Mouse (Mus musculus): Measurements from ENCODE around the gene 1110025L11Rik. TPM values are rescaled to one million over a fixed set of nuclear protein-coding genes. Genes with fewer than 3 reads are reported as not detected.

Gene 1110025L11Rik
- total RNA-seq (2023): not detected

GRCm38 (mm10) chr16:89063902-89064301 is at the start of gene 1110025L11Rik:
1110025L11Rik (minus strand) TSS chr16:89064002.

GRCm38 (mm10) chr16:89047783-89048182 is 16.0 kb downstream of the 1110025L11Rik start, which contains the start of gene Krtap6-5:
Krtap6-5 (minus strand) TSS chr16:89047883.

DNA sequence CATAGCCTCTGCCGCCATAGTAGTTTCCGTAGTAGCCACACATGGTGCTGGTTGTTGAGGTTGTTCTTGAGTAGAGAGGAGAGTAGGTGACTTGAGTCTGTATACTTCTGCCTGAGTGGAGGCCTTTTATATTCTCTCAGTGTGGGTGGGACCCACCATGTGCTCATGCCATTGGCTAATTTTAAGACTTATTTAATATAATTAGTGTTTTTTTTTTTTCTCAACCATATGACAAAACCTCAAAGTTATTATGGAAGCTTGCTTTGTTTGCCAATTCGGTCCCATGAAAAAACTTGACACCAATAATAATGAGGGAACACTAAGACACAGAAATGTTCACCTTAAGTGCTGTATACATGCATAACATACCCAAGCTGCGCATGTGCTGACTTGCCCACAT is 22.4 kb downstream of the 1110025L11Rik start, which contains the start of gene Gm10228:
Gm10228 (minus strand) TSS at position 101 of the 400 bp plus-strand sequence.

DNA sequence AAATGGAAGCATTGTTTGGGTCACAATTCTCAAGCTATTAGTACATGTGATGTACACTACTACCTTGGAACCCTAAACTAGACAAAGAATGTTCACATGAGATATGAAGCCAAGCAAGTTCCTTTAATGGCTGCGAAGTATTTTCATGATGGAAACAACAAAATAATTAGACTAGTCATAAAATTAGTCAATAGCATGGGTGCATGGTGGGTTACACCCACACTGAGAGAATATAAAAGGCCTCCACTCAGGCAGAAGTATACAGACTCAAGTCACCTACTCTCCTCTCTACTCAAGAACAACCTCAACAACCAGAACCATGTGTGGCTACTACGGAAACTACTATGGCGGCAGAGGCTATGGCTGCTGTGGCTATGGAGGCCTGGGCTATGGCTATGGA is 32.4 kb downstream of the 1110025L11Rik start, which contains the start of gene Krtap6-1:
Krtap6-1 (plus strand) TSS at position 301 of the 400 bp plus-strand sequence.

GRCm38 (mm10) chr16:89014984-89015383 is 48.8 kb downstream of the 1110025L11Rik start, which contains the start of gene Gm10229:
Gm10229 (plus strand) TSS chr16:89015284.

Other genes with a start within 250 kb of the 1110025L11Rik start
- gene Krtap15, start 243.8 kb downstream of the 1110025L11Rik start, total RNA-seq (2023): not detected
- gene Krtap14, start 237.9 kb downstream of the 1110025L11Rik start, total RNA-seq (2023): not detected
- not detected for gene Krtap19-1, start 194.6 kb downstream of the 1110025L11Rik start, total RNA-seq (2023)
- gene Krtap19-2, start 189.7 kb downstream of the 1110025L11Rik start, total RNA-seq (2023): not detected
- not detected for gene Krtap19-3, start 186.0 kb downstream of the 1110025L11Rik start, total RNA-seq (2023)
- gene Krtap19-4, start 178.9 kb downstream of the 1110025L11Rik start, total RNA-seq (2023): not detected
- not detected for gene Krtap19-5, start 167.5 kb downstream of the 1110025L11Rik start, total RNA-seq (2023)
- gene Krtap19-9b, start 131.7 kb downstream of the 1110025L11Rik start, total RNA-seq (2023): not detected
- not detected for gene Krtap16-3, start 101.1 kb downstream of the 1110025L11Rik start, total RNA-seq (2023)
- not detected for gene Krtap22-2, start 53.2 kb downstream of the 1110025L11Rik start, total RNA-seq (2023)
- gene Gm10229, start 48.7 kb downstream of the 1110025L11Rik start, total RNA-seq (2023): not detected
- gene Krtap6-1, start 32.3 kb downstream of the 1110025L11Rik start, total RNA-seq (2023): not detected
- not detected for gene Gm10228, start 22.5 kb downstream of the 1110025L11Rik start, total RNA-seq (2023)
- gene Krtap6-5, start 16.1 kb downstream of the 1110025L11Rik start, total RNA-seq (2023): not detected
- gene Krtap6-3, start 20.0 kb upstream of the 1110025L11Rik start, total RNA-seq (2023): not detected
- not detected for gene Gm6358, start 76.8 kb upstream of the 1110025L11Rik start, total RNA-seq (2023)
- gene Gm10061, start 87.1 kb upstream of the 1110025L11Rik start, total RNA-seq (2023): not detected
- gene Gm9789, start 94.0 kb upstream of the 1110025L11Rik start, total RNA-seq (2023): not detected
- gene Gm7735, start 105.5 kb upstream of the 1110025L11Rik start, total RNA-seq (2023): not detected
- gene 1110057P08Rik, start 110.7 kb upstream of the 1110025L11Rik start, total RNA-seq (2023): not detected
- gene Krtap20-2, start 141.9 kb upstream of the 1110025L11Rik start, total RNA-seq (2023): not detected